Mouse (Mus musculus): Measurements from ENCODE around the gene Bcas3.

Gene Bcas3

DNA sequence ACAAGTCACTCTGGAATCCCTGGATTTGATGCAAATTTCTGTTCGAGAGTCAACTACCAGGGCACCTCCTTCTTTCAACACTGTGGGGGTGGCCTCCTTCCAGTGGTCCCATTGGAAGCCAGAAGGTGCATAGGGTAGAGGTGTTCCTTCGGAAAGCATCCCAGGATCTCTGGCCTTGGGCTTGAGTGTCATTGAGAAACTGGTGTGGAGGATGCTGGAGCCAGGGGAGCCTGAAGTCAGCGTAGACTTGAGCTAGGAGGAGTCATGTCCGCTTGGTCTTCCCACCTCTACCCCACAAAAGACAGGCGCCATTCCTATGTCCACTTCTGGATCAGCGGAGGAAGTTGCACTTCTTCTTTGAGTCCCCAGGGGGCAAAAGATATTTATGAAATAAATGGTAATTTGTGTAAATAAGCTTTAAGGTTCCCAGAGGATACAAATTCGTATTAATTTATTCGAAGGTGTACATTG lies 488.3 kb downstream of the Bcas3 start:
- DNase-seq (ENCODE audit: low spot score in 2 of 2): no peak

- DNase-seq (ENCODE audit: low spot score in 2 of 2): peak; percentile 29 to 36
Measured at GRCm38 (mm10) chr11:85841980-85842379, 489.0 kb downstream of the Bcas3 start.

- DNase-seq (ENCODE audit: low spot score in 2 of 2): no peak
Measured at GRCm38 (mm10) chr11:85842596-85843346, 489.8 kb downstream of the Bcas3 start.

- peak; percentile 38 to 47 for DNase-seq (ENCODE audit: low spot score in 2 of 2)
Measured at GRCm38 (mm10) chr11:85843347-85843692, 490.4 kb downstream of the Bcas3 start.

DNA sequence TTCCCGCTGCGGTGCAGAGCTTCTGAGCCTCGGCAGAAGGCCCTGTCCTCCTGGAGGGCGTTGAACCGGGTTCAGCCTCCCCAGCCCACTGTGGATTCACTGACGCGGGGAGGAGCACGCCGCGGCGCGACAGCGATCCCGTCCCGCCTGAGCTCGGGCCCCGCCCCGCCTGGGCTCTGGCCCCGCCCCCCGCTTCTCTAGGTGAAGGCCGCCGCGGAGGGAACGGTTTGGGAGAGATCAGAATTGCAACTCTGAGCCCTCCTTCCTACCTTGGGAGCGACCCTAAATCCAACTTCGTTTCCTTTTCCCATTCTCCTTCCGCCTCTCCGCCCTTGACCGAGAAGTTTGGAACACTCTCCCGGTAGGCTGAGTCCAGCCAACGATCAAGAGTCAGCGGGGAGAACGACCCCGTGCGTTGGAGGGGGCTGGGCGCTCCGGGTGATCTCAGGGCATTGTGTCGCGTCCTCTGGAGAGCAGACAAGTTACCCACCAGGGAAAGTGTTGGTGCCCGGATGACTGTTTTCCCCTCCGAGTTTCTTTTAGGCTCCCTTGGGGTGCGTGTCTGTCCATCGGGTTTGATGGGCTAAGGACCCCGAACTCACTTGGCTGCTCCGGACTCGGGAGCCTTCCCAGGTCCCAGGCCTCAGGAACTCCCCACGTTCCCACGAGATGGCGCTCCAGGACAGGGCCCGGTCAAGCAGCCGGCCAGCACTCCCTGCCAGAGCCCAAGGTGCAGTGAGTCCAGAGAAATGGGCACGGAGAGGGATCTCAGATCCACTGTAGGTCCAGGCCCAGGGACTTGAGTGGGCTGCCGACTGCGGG lies 491.4 kb downstream of the Bcas3 start:
- DNase-seq (ENCODE audit: low spot score in 2 of 2): peak; percentile 42 to 56

DNA sequence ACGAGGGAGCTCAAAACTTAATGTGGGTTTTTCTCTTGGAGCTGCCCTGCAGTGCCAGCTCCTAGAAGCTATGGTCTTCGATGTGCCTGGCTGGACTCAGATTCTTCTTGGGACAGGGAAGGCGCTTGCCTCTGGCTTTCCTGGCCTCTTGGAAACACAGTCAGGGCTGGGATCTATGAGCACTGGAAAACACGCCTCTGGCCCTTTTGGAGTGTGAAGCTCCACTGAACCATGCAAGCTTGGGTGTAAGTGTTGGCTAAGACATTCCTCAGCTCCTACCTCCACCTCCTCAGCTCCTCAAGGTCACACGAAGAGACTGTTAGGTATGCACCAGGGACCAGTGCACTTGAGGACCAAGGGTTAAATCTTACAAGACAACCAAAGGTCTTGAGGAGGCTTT lies 492.0 kb downstream of the Bcas3 start:
- DNase-seq (ENCODE audit: low spot score in 2 of 2): no peak

- no peak for DNase-seq (ENCODE audit: low spot score in 2 of 2)
Measured at GRCm38 (mm10) chr11:85845921-85846320, 493.0 kb downstream of the Bcas3 start.

- DNase-seq (ENCODE audit: low spot score in 2 of 2): no peak
Measured at GRCm38 (mm10) chr11:85846509-85846908, 493.5 kb downstream of the Bcas3 start.

GRCm38 (mm10) chr11:85849037-85849436 lies 496.1 kb downstream of the Bcas3 start:
- peak; percentile 34 to 38 for DNase-seq (ENCODE audit: low spot score in 2 of 2)

DNA sequence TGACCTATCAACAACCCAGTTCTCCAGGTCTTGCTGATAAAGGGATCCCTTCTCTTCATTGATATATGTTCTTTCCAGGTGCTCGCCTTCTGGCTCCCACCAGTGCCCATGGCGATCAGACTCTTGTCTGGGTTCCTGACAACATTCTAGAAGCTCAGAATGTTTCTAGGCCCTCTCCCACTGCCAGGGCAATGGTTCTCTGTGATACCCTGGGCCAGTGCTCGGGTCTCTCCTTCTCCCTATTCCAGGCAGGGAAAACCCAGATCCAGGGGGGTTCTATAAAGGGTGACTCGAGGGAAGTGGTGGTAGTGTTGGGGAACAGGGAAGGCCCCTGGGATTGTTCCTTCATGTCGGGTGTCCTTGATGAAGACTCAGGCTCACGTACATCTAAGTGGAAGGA lies 497.3 kb downstream of the Bcas3 start, which contains the start of gene Gm11444:
TSS of gene Gm11444 (minus strand) at position 101 of the 400 bp plus-strand sequence.
- DNase-seq (ENCODE audit: low spot score in 2 of 2): no peak

- no peak for DNase-seq (ENCODE audit: low spot score in 2 of 2)
Measured at GRCm38 (mm10) chr11:85850758-85851157, 497.8 kb downstream of the Bcas3 start.

DNA sequence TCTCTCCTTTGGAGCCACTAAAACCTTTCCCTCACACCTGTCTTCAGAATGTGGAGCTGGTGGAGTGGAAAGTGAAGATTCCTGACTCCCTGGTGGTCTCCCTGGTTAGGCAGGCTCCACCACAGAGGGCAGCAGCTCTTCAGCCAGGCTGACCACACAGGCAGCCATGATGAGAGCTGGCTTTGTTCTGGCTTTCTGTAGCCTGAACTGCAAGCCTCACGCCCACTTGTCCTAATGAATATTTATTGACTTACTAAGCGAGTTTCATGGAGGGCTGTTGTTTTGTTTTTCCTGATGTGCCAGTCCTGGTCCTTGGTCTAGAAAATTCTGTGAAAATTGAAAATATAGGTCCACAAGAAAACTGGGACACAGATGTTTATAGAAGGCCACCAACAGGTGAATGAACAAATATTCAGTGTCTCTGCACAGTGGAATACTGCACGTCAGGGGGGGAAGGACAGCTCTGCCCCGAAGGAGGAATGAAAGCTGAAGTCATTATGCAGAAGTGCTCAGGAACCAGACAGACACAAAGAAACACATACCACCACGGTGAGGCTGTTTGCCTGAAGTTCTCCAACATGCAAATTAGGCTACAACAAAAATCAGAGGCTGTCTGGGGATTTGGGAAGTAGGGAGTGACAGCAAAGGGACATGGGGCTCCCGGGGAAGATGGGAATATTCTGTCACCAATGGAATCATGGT lies 505.2 kb downstream of the Bcas3 start:
- DNase-seq (ENCODE audit: low spot score in 2 of 2): no peak

DNA sequence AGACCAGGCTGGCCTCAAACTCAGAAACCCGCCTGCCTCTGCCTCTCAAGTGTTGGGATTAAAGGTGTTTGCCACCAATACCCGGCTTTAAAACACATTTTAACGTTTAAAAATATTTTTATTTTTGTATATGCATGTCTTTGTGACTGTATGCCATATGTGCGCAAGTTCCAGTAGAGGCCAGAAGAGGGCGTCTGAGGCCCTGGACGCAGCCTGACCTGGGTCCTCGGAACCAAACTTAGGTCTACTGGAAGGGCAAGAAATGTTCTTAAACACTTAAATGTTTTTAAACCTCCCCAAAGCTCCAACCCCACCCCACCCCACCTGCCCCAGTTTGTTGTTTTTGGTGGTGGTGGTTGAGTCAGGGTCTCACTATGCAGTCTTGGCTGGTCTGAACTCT lies 511.4 kb downstream of the Bcas3 start:
- DNase-seq (ENCODE audit: low spot score in 2 of 2): no peak

All from spleen, postnatal 36 days (tissue).